Mouse (Mus musculus) C2C12 (cell line): Measurements from ENCODE around the gene Gm43552. TPM values are rescaled to one million over a fixed set of nuclear protein-coding genes. Genes with fewer than 3 reads are reported as not detected.

Experiments used
- H3K27me3 ChIP-seq: one replicate; pipeline ENCODE4 v1.6.1; 2011; ENCODE audit not compliant: control insufficient read depth, insufficient read depth, insufficient read length
- H3K36me3 ChIP-seq: one replicate; pipeline ENCODE4 v1.6.1; 2011; ENCODE audit not compliant: control insufficient read depth, insufficient read depth
- H3K4me3 ChIP-seq: one replicate; pipeline ENCODE4 v1.5.1; 2011; ENCODE audit warnings: mild to moderate bottlenecking, control low read depth; ENCODE audit not compliant: poor library complexity, insufficient read depth, severe bottlenecking
- H3K79me2 ChIP-seq: one replicate; pipeline ENCODE4 v1.6.1; 2011; ENCODE audit not compliant: control insufficient read depth, insufficient read depth
- H3K79me3 ChIP-seq: one replicate; pipeline ENCODE4 v1.6.1; 2011; ENCODE audit warnings: low read depth, control low read depth
- H3ac ChIP-seq: one replicate; pipeline ENCODE3; 2011; ENCODE audit warnings: low read depth; ENCODE audit not compliant: control insufficient read depth, insufficient read length
- CEBPB ChIP-seq: IDR thresholded peaks from one replicate; pipeline ENCODE4 v1.6.1; 2011; ENCODE audit warnings: low read depth, mild to moderate bottlenecking, control low read depth, moderate library complexity
- CTCF ChIP-seq: IDR thresholded peaks from one replicate; pipeline ENCODE4 v1.5.1; 2011; ENCODE audit not compliant: control insufficient read depth, insufficient read depth, insufficient read length
- FOSL1 ChIP-seq: IDR thresholded peaks from one replicate; pipeline ENCODE4 v1.8.0; 2011; ENCODE audit warnings: mild to moderate bottlenecking, low read length; ENCODE audit not compliant: poor library complexity, insufficient read depth, severe bottlenecking
- MAX ChIP-seq: IDR thresholded peaks from one replicate; pipeline ENCODE4 v1.6.1; 2011; ENCODE audit warnings: mild to moderate bottlenecking, control low read depth
- MYOD1 ChIP-seq: IDR thresholded peaks from one replicate; pipeline ENCODE4 v1.6.1; 2011; ENCODE audit warnings: low read depth; ENCODE audit not compliant: control insufficient read depth, insufficient read length
- MYOG ChIP-seq: IDR thresholded peaks from one replicate; pipeline ENCODE4 v1.6.1; 2011; ENCODE audit not compliant: control insufficient read depth, insufficient read length; ENCODE audit errors: extremely low read depth
- USF1 ChIP-seq: IDR thresholded peaks from one replicate; pipeline ENCODE4 v1.6.1; 2011; ENCODE audit warnings: low read depth, mild to moderate bottlenecking, control low read depth, moderate library complexity
- polyA plus RNA-seq: library from polyadenylated mRNA; unstranded; fragments of >200 nt; fragmentation: generic; extraction: Trizol; gene quantifications from one replicate; pipeline ENCODE4 v1.2.1, GENCODE M21; 2012; ENCODE audit warnings: missing spikeins

The Gm43552 gene
- polyA plus RNA-seq, 1 experiment, result not detected

- TF ChIP-seq CTCF (no peak), CEBPB (no peak), MAX (no peak), FOSL1 (no peak), MYOD1 (no peak), MYOG (no peak), USF1 (no peak)
- Histone ChIP-seq H3K79me3 (no peaks in the 10 kb centered on the region), H3K4me3 (no peak overlapping the region), H3K27me3 (no peaks in the 10 kb centered on the region), H3ac (no peak overlapping the region), H3K36me3 (no peaks in the 10 kb centered on the region), H3K79me2 (peaks cover 9% of the 10 kb centered on the region)
Measured at GRCm38 (mm10) chr5:65475806-65476205, 16.8 kb downstream of the Gm43552 start.

GRCm38 (mm10) chr5:65469766-65470165 lies 22.9 kb downstream of the Gm43552 start:
- Histone ChIP-seq H3ac (no peak overlapping the region), H3K79me3 (no peaks in the 10 kb centered on the region), H3K79me2 (no peaks in the 10 kb centered on the region), H3K4me3 (no peak overlapping the region), H3K36me3 (peaks cover 10% of the 10 kb centered on the region), H3K27me3 (no peaks in the 10 kb centered on the region)
- no peak for TF ChIP-seq CTCF
- TF ChIP-seq MYOD1, result no peak
- no peak for TF ChIP-seq FOSL1
- TF ChIP-seq MYOG, result no peak
- no peak for TF ChIP-seq CEBPB
- TF ChIP-seq USF1, result no peak
- TF ChIP-seq MAX, result no peak

DNA sequence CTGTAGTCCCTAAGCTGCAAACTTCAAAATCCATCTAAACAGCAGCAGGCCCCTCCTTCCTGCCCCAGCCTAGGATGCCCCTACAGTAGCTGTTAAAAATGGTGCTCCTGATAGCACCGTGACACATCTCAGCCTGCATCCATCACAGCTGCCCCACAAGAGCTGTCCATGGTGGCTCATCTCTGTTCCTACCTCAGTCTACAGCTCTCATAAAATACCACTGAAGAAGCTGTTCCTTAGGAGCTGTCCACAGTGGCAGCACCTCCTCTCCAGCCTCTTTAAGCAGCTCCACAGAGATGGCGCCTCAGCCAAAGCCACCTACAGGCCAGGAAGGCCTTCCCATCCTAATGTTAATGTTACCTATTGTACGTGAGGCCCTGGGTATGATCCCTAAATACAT lies 25.7 kb downstream of the Gm43552 start:
- Histone ChIP-seq H3K27me3 (no peaks in the 10 kb centered on the region), H3K36me3 (peaks cover 10% of the 10 kb centered on the region), H3K79me2 (no peaks in the 10 kb centered on the region), H3K79me3 (no peaks in the 10 kb centered on the region), H3K4me3 (no peak overlapping the region), H3ac (no peak overlapping the region)
- TF ChIP-seq MYOG, result no peak
- no peak for TF ChIP-seq MYOD1
- no peak for TF ChIP-seq MAX

DNA sequence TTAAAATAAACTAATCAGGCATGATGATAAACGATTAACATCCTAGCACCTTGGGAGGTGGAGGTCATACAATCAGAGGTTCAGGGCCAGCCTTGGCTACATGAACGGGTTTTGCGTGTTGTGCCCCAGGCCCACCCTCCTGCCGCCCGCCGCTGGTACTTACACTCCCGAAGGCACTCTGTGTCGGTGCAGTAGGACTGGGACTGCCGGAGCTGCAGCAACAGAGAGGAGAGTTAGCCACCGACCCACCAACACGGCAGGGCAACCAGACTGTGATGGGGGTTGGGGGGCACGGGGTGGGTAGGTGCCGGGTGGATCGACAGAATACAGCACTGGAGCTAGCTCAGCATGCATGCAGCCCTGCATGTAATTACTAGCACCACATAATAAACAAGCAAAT lies 32.3 kb downstream of the Gm43552 start:
- H3ac ChIP-seq, result no peak overlapping the region
- TF ChIP-seq USF1 (no peak), MYOG (no peak), CTCF (no peak)
- no peaks in the 10 kb centered on the region for H3K27me3 ChIP-seq
- H3K79me2 ChIP-seq, result peaks cover 6% of the 10 kb centered on the region
- no peaks in the 10 kb centered on the region for H3K79me3 ChIP-seq
- H3K36me3 ChIP-seq, result no peaks in the 10 kb centered on the region
- H3K4me3 ChIP-seq, result no peak overlapping the region

DNA sequence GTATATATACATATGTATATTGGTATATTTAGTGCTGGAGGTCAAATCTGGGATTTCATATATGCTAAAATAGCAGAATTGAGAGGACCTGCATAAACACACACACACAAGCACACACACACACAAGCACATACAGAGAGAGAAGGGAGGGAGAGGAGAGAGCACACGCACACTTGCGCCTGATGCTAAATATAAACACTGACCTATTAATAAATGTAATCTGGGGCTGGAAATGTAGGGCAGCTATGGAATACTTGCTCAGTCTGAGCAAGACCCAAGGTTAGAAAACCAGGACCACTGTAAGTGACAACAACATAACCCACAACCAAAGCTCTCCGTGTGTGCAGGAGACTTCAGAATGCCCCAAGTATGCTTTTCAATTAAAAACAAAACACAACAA lies 33.2 kb downstream of the Gm43552 start:
- no peak overlapping the region for H3K4me3 ChIP-seq
- peaks cover 6% of the 10 kb centered on the region for H3K79me2 ChIP-seq
- TF ChIP-seq MAX, result no peak
- no peak for TF ChIP-seq FOSL1
- TF ChIP-seq CEBPB, result no peak
- TF ChIP-seq USF1, result no peak
- TF ChIP-seq MYOG, result no peak
- TF ChIP-seq MYOD1, result no peak
- TF ChIP-seq CTCF, result no peak
- no peaks in the 10 kb centered on the region for H3K36me3 ChIP-seq
- H3K27me3 ChIP-seq, result no peaks in the 10 kb centered on the region
- H3K79me3 ChIP-seq, result no peaks in the 10 kb centered on the region
- H3ac ChIP-seq, result no peak overlapping the region

- no peak overlapping the region for H3ac ChIP-seq
- no peaks in the 10 kb centered on the region for H3K79me3 ChIP-seq
- no peaks in the 10 kb centered on the region for H3K36me3 ChIP-seq
- H3K4me3 ChIP-seq, result no peak overlapping the region
- no peaks in the 10 kb centered on the region for H3K27me3 ChIP-seq
- TF ChIP-seq USF1 (peak; percentile 2), CEBPB (no peak), MYOG (no peak), CTCF (no peak), FOSL1 (peak; percentile 77), MAX (no peak), MYOD1 (no peak)
- peaks cover 10% of the 10 kb centered on the region for H3K79me2 ChIP-seq
Measured at GRCm38 (mm10) chr5:65457846-65458245, 34.8 kb downstream of the Gm43552 start.
